Mouse (Mus musculus) heart, embryonic 15.5 days (tissue): Measurements from ENCODE around the gene Map3k20. TPM values are rescaled to one million over a fixed set of nuclear protein-coding genes. Genes with fewer than 3 reads are reported as not detected.

Experiments used
- ATAC-seq: fragments of 200-750 bp; cut with Nextera tagmentation; replicated peaks from 2 replicates; pipeline ENCODE4 v1.8.0; 2017; ENCODE audit warnings: low read depth, moderate TSS enrichment; ENCODE audit not compliant: insufficient number of reproducible peaks, insufficient read depth, low FRiP score
- H3K27ac ChIP-seq: fragments of 300-500 bp; sonication (generic); 2 replicates; pipeline ENCODE4 v1.5.1; 2015; ENCODE audit warnings: mild to moderate bottlenecking, inconsistent platforms
- H3K27me3 ChIP-seq: fragments of 300-500 bp; sonication (generic); 2 replicates; pipeline ENCODE4 v1.6.1; 2015; ENCODE audit warnings: inconsistent platforms
- H3K36me3 ChIP-seq: fragments of 300-500 bp; sonication (generic); 2 replicates; pipeline ENCODE4 v1.6.1; 2015; ENCODE audit warnings: mild to moderate bottlenecking, inconsistent platforms
- H3K4me1 ChIP-seq: fragments of 300-500 bp; sonication (generic); replicated peaks from 2 replicates; pipeline ENCODE4 v1.6.1; 2015; ENCODE audit warnings: inconsistent platforms
- H3K4me2 ChIP-seq: fragments of 300-500 bp; sonication (generic); 2 replicates; pipeline ENCODE4 v1.6.1; 2015; ENCODE audit warnings: inconsistent platforms, mild to moderate bottlenecking, moderate library complexity
- H3K4me3 ChIP-seq: fragments of 300-500 bp; sonication (generic); 2 replicates; pipeline ENCODE4 v1.5.1; 2015; ENCODE audit warnings: mild to moderate bottlenecking, inconsistent platforms
- H3K9ac ChIP-seq: fragments of 300-500 bp; sonication (generic); 2 replicates; pipeline ENCODE4 v1.6.1; 2015; ENCODE audit warnings: mild to moderate bottlenecking, inconsistent platforms
- H3K9me3 ChIP-seq: fragments of 300-500 bp; sonication (generic); replicated peaks from 2 replicates; pipeline ENCODE4 v1.6.1; 2016; ENCODE audit warnings: inconsistent platforms
- WGBS: fragments of 180-500 bp; shearing (Covaris S2); methylation state at CpG from one replicate; pipeline ENCODE4 v1.1.7; 2015; ENCODE audit warnings: mixed read lengths; 5-methylcytosine and 5-hydroxymethylcytosine counted together
- polyA plus RNA-seq: library from polyadenylated mRNA; unstranded; fragments of >200 nt; fragmentation: Nextera tagmentation; extraction: Ambion mirVana; gene quantifications from 2 replicates; pipeline ENCODE4 v1.2.1, GENCODE M21; 2015

Map3k20 gene
- 46.4 and 47.4 TPM in 2 replicates for polyA plus RNA-seq

GRCm38 (mm10) chr2:72285256-72285887 lies at the start of gene Map3k20:
Gene Map3k20, plus strand, starts transcription at chr2:72285637.
- 1% methylated on average over 47 of the region's 50 CpGs for WGBS
- Histone ChIP-seq H3K27me3 (no peaks in the 10 kb centered on the region), H3K9me3 (no peaks in the 10 kb centered on the region), H3K9ac (peak within 1 kb of the TSS; percentile 96), H3K36me3 (no peaks in the 10 kb centered on the region), H3K4me2 (peak within 1 kb of the TSS; percentile 69), H3K27ac (peak within 1 kb of the TSS; percentile 92), H3K4me3 (peak within 1 kb of the TSS; percentile 82), H3K4me1 (peaks cover 32% of the 10 kb centered on the region)
- peak; percentile 85 for ATAC-seq

DNA sequence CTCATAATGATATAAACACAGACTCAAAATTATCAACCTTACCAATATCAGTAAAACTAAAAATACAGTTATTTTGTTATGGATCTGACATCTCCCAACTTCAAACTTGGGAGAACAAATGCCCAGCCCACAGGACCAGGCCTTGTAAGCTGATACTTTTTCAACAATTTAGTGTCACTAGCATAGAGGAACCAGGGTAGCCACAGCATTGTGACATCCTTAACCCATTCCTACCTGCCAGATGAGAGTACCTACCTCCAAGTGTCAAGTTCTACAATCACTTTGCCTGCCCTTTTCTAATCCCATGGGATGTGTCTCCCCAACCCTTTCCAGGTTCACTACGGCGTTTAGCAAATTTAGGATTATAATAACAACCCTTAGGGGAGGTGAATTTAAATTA lies 47.0 kb upstream of the Map3k20 start:
- ATAC-seq, result no peak
- Histone ChIP-seq H3K4me2 (no peak overlapping the region), H3K27ac (no peak overlapping the region), H3K36me3 (no peaks in the 10 kb centered on the region), H3K9me3 (no peaks in the 10 kb centered on the region), H3K9ac (no peak overlapping the region), H3K4me1 (peaks cover 41% of the 10 kb centered on the region), H3K4me3 (no peak overlapping the region), H3K27me3 (no peaks in the 10 kb centered on the region)
- WGBS, result 84% methylated on average over 2 of the region's 2 CpGs

GRCm38 (mm10) chr2:72238925-72239324 lies 46.5 kb upstream of the Map3k20 start:
- Histone ChIP-seq H3K27me3 (no peaks in the 10 kb centered on the region), H3K4me1 (peaks cover 46% of the 10 kb centered on the region)
- 81% methylated on average over 11 of the region's 11 CpGs for WGBS

GRCm38 (mm10) chr2:72239456-72239855 lies 46.0 kb upstream of the Map3k20 start:
- Histone ChIP-seq H3K36me3 (no peaks in the 10 kb centered on the region), H3K9ac (no peak overlapping the region), H3K4me3 (no peak overlapping the region), H3K4me2 (no peak overlapping the region), H3K27me3 (no peaks in the 10 kb centered on the region), H3K27ac (peak overlapping the region; percentile 70; the same call in 1 of the 2 replicates), H3K4me1 (peaks cover 49% of the 10 kb centered on the region), H3K9me3 (no peaks in the 10 kb centered on the region)
- ATAC-seq, result no peak
- 75% methylated on average over 8 of the region's 8 CpGs for WGBS

More at GRCm38 (mm10) chr2:72238925-72239324, 46.5 kb upstream of the Map3k20 start:
- H3K4me3 ChIP-seq, result no peak overlapping the region
- H3K27ac ChIP-seq, result no peak overlapping the region
- no peaks in the 10 kb centered on the region for H3K9me3 ChIP-seq
- no peaks in the 10 kb centered on the region for H3K36me3 ChIP-seq
- no peak overlapping the region for H3K4me2 ChIP-seq
- ATAC-seq, result no peak
- H3K9ac ChIP-seq, result no peak overlapping the region

GRCm38 (mm10) chr2:72239993-72240392 lies 45.4 kb upstream of the Map3k20 start:
- no peaks in the 10 kb centered on the region for H3K27me3 ChIP-seq
- H3K9ac ChIP-seq, result no peak overlapping the region
- H3K36me3 ChIP-seq, result no peaks in the 10 kb centered on the region
- no peak overlapping the region for H3K4me3 ChIP-seq
- peak overlapping the region; percentile 70 for H3K27ac ChIP-seq
- peaks cover 52% of the 10 kb centered on the region for H3K4me1 ChIP-seq
- H3K9me3 ChIP-seq, result no peaks in the 10 kb centered on the region
- 43% methylated on average over 7 of the region's 7 CpGs for WGBS
- no peak overlapping the region for H3K4me2 ChIP-seq
- no peak for ATAC-seq

- H3K27ac ChIP-seq, result peak overlapping the region; percentile 70; the same call in 1 of the 2 replicates
- H3K36me3 ChIP-seq, result no peaks in the 10 kb centered on the region
- no peak overlapping the region for H3K4me3 ChIP-seq
- no peak overlapping the region for H3K4me2 ChIP-seq
- whole genome bisulfite sequencing, result 83% methylated on average over 7 of the region's 7 CpGs
- ATAC-seq, result no peak
- H3K4me1 ChIP-seq, result peaks cover 54% of the 10 kb centered on the region
- H3K9ac ChIP-seq, result no peak overlapping the region
- no peaks in the 10 kb centered on the region for H3K9me3 ChIP-seq
- H3K27me3 ChIP-seq, result no peaks in the 10 kb centered on the region
Observed at GRCm38 (mm10) chr2:72240691-72241090, 44.7 kb upstream of the Map3k20 start.

- Histone ChIP-seq H3K4me2 (peak overlapping the region; percentile 34), H3K27ac (peak overlapping the region; percentile 65), H3K9me3 (no peaks in the 10 kb centered on the region), H3K4me1 (peaks cover 51% of the 10 kb centered on the region), H3K36me3 (no peaks in the 10 kb centered on the region), H3K4me3 (peak overlapping the region; percentile 26), H3K9ac (peak overlapping the region; percentile 7; the same call in 1 of the 2 replicates), H3K27me3 (no peaks in the 10 kb centered on the region)
- 44% methylated on average over 14 of the region's 14 CpGs for WGBS
- peak; percentile 61; the same call in 1 of the 2 replicates for ATAC-seq
Observed at GRCm38 (mm10) chr2:72241714-72242472, 43.5 kb upstream of the Map3k20 start.

GRCm38 (mm10) chr2:72242910-72243675 lies 42.3 kb upstream of the Map3k20 start:
- 53% methylated on average over 12 of the region's 12 CpGs for whole genome bisulfite sequencing
- Histone ChIP-seq H3K4me1 (peaks cover 53% of the 10 kb centered on the region), H3K9me3 (no peaks in the 10 kb centered on the region), H3K27me3 (no peaks in the 10 kb centered on the region), H3K9ac (no peak overlapping the region), H3K27ac (peak overlapping the region; percentile 80), H3K4me3 (no peak overlapping the region), H3K4me2 (peak overlapping the region; percentile 20; the same call in 1 of the 2 replicates), H3K36me3 (no peaks in the 10 kb centered on the region)
- no peak for ATAC-seq

GRCm38 (mm10) chr2:72245631-72246030 lies 39.8 kb upstream of the Map3k20 start:
- H3K9me3 ChIP-seq, result no peaks in the 10 kb centered on the region
- ATAC-seq, result no peak
- H3K36me3 ChIP-seq, result no peaks in the 10 kb centered on the region
- no peaks in the 10 kb centered on the region for H3K27me3 ChIP-seq
- WGBS, result 52% methylated on average over 4 of the region's 4 CpGs
- no peak overlapping the region for H3K4me2 ChIP-seq
- H3K4me1 ChIP-seq, result peaks cover 42% of the 10 kb centered on the region
- no peak overlapping the region for H3K9ac ChIP-seq
- H3K27ac ChIP-seq, result no peak overlapping the region
- H3K4me3 ChIP-seq, result no peak overlapping the region

DNA sequence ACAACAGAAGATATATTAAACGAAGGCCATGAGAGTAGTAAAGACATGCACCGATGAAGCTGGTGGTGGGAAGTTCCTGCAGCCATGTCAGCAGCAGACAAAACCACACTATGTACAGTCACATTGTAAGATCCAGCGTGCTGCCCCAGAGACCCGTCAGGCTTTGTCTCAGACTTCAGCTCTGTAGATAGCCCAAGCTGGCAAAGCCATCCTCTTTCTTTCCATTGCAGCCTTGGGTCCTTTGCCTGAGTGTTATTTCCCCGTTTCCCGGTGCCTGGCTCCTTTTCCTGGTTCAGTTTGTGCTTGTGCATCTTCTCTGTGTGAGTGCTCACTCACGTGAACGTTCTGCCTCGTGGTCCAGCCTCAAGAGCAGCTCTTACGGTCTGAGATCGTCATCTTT lies 39.1 kb upstream of the Map3k20 start:
- WGBS, result 84% methylated on average over 11 of the region's 11 CpGs
- Histone ChIP-seq H3K36me3 (no peaks in the 10 kb centered on the region), H3K9ac (no peak overlapping the region)

DNA sequence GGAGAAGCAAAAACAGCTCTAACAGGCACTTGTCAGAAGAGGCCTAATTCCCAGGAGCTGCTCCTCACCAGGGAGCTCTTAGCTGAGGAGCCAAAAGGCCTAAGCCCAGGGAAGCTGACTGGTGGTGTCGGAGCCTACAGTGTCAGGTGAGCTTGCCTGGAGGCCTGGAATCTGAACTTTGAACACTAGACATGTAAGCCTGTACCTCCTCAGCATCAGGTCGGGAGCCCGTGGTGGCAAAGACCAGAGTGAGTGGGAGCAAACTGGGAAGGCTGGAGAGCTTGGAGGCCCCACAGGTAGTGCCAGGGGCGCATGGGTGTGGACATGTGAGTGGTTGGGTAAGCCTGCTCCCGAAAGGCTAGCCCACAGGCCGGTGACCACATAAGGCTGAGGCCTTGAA lies 37.6 kb upstream of the Map3k20 start:
- no peak overlapping the region for H3K4me2 ChIP-seq
- no peaks in the 10 kb centered on the region for H3K36me3 ChIP-seq
- H3K27ac ChIP-seq, result no peak overlapping the region
- H3K4me1 ChIP-seq, result peaks cover 31% of the 10 kb centered on the region
- H3K27me3 ChIP-seq, result no peaks in the 10 kb centered on the region
- 91% methylated on average over 6 of the region's 6 CpGs for WGBS
- no peak overlapping the region for H3K9ac ChIP-seq
- no peak overlapping the region for H3K4me3 ChIP-seq
- no peak for ATAC-seq
- no peaks in the 10 kb centered on the region for H3K9me3 ChIP-seq

More for the DNA sequence above, 39.1 kb upstream of the Map3k20 start:
- no peak for ATAC-seq
- H3K27ac ChIP-seq, result no peak overlapping the region
- no peak overlapping the region for H3K4me3 ChIP-seq
- no peak overlapping the region for H3K4me2 ChIP-seq
- peaks cover 42% of the 10 kb centered on the region for H3K4me1 ChIP-seq
- no peaks in the 10 kb centered on the region for H3K9me3 ChIP-seq
- H3K27me3 ChIP-seq, result no peaks in the 10 kb centered on the region
